Mouse (Mus musculus) ES-Bruce4 (cell line): Measurements from ENCODE around the gene Bnip1. TPM values are rescaled to one million over a fixed set of nuclear protein-coding genes. Genes with fewer than 3 reads are reported as not detected.

Source experiments
- H3K27ac ChIP-seq: 2 replicates; pipeline ENCODE4 v1.5.1; 2012; ENCODE audit warnings: low read length, inconsistent platforms; ENCODE audit not compliant: insufficient read depth
- H3K27me3 ChIP-seq: 2 replicates; pipeline ENCODE4 v1.6.1; 2012; ENCODE audit warnings: mild to moderate bottlenecking, low read length, inconsistent platforms; ENCODE audit not compliant: control insufficient read depth, poor library complexity, insufficient read depth, severe bottlenecking
- H3K36me3 ChIP-seq: 2 replicates; pipeline ENCODE4 v1.6.1; 2012; ENCODE audit warnings: inconsistent platforms, mild to moderate bottlenecking, low read length, moderate library complexity; ENCODE audit not compliant: control insufficient read depth, poor library complexity, insufficient read depth, severe bottlenecking
- H3K4me1 ChIP-seq: one replicate; pipeline ENCODE4 v1.8.1; 2011; ENCODE audit warnings: low read length; ENCODE audit not compliant: control insufficient read depth, insufficient read depth
- H3K4me3 ChIP-seq: 2 replicates; pipeline ENCODE4 v1.5.1; 2011; ENCODE audit warnings: low read depth, mild to moderate bottlenecking, low read length
- H3K9ac ChIP-seq: 2 replicates; pipeline ENCODE4 v1.6.1; 2012; ENCODE audit warnings: low read depth, mild to moderate bottlenecking, inconsistent platforms; ENCODE audit not compliant: poor library complexity, severe bottlenecking
- H3K9me3 ChIP-seq: replicated peaks from 2 replicates; pipeline ENCODE4 v1.6.1; 2012; ENCODE audit warnings: mild to moderate bottlenecking, low read length, inconsistent platforms; ENCODE audit not compliant: control insufficient read depth, poor library complexity, insufficient read depth, severe bottlenecking
- CTCF ChIP-seq: IDR thresholded peaks from one replicate; pipeline ENCODE4 v1.8.1; 2011; ENCODE audit warnings: low read depth, low read length
- EP300 ChIP-seq: IDR thresholded peaks from 2 replicates; pipeline ENCODE4 v1.6.1; 2011; ENCODE audit warnings: low read depth, low read length; ENCODE audit not compliant: insufficient read depth
- POLR2A ChIP-seq: IDR thresholded peaks from one replicate; pipeline ENCODE4 v1.8.1; 2011; ENCODE audit warnings: low read length; ENCODE audit not compliant: insufficient read depth
- polyA plus RNA-seq: library from polyadenylated mRNA; stranded (reverse); fragments of >200 nt; gene quantifications from 2 replicates; pipeline ENCODE4 v1.2.4, GENCODE M21; 2011; ENCODE audit warnings: low read depth; ENCODE audit not compliant: missing spikeins, insufficient read depth, insufficient read length

The Bnip1 gene
- polyA plus RNA-seq, 1 experiment, result 28.9 TPM

DNA sequence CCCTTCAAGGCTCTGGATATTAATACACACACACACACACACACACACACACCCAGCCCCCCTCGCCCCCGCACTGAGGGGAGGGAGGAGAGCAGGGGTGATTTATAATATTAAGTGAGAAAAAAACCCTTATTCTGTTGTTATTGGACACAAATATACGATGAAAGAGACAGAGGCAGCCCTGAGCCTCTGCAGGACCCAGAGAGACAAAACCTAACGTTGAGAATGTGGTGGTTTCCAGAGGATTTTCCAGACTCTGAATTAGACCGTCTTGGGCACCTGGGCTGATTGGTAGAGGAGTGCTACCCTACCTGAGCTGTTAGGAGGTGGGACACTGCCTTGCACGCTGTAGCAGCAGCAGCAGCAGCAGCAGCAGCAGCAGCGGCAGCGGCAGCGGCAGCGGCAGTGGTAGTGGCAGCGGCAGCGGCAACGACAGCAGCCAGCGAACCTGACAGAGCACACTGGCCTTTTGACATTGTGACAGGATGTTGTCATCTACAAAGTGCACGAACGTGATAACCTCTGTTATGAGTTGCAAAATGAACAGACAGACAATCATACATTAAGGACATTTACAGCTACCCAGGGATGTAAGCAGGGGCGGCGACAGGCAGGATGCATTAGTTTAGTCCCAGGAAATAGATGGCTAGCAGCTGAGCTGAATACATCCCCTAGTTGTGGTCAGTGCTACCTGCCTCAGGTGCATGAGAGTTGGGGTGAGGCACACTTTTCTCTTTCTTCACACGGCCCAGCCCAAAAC is 56.1 kb downstream of the Bnip1 start:
- H3K4me1 ChIP-seq, result peaks cover 2% of the 10 kb centered on the region
- TF ChIP-seq EP300 (no peak), POLR2A (no peak), CTCF (no peak)
- no peak overlapping the region for H3K9ac ChIP-seq
- no peaks in the 10 kb centered on the region for H3K36me3 ChIP-seq
- H3K9me3 ChIP-seq, result no peaks in the 10 kb centered on the region
- peaks cover 22% of the 10 kb centered on the region for H3K27me3 ChIP-seq
- H3K27ac ChIP-seq, result no peak overlapping the region
- no peak overlapping the region for H3K4me3 ChIP-seq

DNA sequence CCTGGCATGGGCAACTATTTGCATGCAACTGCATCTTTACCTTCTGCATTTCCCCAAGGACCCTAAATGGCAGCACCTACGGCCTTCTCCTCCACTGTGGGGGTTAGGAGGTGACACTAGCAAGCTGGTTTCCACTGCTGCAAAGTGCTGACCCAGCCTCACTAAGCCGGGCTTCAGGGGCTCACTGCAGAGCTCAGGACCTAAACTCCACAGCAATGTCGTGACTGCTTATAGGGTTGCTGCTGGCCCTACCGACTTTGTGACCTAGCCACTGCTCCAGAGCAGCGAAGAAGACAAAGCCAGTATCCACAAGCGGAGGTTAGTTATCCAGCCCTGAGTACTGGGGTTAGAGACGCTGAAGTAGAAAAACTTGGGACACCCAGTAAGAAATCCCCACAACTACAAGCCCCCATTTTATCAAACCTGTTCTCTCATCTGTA is 56.7 kb downstream of the Bnip1 start:
- Histone ChIP-seq H3K9ac (no peak overlapping the region), H3K4me1 (peaks cover 2% of the 10 kb centered on the region), H3K36me3 (no peaks in the 10 kb centered on the region), H3K4me3 (no peak overlapping the region), H3K27ac (no peak overlapping the region), H3K27me3 (peaks cover 25% of the 10 kb centered on the region), H3K9me3 (no peaks in the 10 kb centered on the region)
- TF ChIP-seq POLR2A (no peak), CTCF (no peak), EP300 (no peak)

DNA sequence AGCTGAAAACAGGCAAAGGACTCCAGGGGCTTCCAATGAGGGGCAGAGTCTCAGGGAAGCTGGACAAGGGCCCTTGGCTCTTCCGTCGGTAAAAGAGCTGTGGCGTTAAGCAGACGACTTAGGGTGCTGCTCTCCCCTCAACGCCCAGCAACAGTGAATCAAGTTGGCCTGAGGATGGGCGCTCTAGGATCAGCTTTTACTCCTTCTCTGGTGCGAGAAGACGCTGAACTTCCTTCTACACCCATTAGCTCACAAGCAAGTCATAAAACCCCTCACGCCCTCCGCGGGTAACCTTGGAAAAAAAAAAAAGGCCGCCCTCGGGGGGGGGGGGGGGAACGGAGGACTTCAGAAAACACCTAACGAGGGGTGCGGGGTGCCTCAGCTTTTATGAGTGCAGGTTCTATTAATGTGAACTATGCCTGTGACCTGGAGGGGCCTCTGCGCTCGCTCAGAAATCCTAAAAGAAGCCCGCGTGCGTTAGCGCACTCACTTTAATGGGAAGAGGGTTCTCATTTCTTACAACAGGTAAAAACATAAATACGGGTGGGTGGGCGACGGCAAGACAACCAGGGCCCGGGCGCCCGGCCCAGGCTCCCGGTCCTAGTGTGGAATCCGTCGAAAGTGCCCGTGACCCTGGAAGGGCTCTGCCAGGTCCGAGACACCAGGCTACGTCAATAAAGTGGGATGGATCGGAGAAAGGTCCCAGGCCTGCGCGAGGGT is 57.5 kb downstream of the Bnip1 start:
- no peaks in the 10 kb centered on the region for H3K9me3 ChIP-seq
- H3K27ac ChIP-seq, result no peak overlapping the region
- H3K9ac ChIP-seq, result peak overlapping the region; percentile 8; the same call in 1 of the 2 replicates
- peak overlapping the region; percentile 43 for H3K4me3 ChIP-seq
- H3K4me1 ChIP-seq, result peaks cover 2% of the 10 kb centered on the region
- TF ChIP-seq EP300 (no peak), POLR2A (no peak), CTCF (no peak)
- H3K36me3 ChIP-seq, result no peaks in the 10 kb centered on the region
- H3K27me3 ChIP-seq, result peaks cover 27% of the 10 kb centered on the region

DNA sequence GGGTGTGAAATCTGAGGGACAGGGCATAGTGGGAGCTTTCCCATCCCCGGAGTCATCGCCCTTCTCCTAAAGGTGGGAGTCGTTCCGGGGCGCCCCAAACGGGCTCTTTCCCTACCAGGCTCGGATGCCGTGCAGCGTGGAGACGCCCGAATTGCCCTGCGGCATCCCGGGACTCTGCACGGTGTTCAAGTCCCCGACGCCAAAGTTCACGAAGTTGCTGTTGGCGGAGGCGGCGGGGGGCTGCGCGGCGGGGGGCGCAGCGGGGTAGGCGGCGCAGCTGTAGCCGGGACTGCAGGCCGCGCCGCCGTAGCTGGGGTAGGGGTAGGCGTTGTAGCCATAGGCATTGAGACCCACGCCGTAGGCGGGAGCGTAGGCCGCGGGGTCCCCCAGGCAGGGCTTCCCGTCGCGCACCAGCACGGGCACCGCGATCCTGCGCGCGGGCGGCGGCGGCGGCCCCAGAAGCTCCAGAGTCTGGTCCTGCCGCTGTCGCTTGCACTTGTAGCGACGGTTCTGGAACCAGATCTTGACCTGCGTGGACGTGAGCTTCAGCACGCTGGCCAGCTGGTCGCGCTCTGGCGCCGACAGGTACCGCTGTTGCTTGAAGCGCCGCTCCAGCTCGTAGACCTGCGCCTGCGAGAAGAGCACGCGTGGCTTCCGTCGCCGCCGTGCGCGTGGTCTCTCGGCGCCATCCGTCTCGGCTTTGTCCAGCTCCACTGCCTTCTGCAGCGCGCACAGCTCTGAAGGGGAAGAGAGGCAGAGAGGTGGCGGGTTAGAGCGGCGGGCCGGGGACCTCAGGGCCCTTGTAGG is 58.2 kb downstream of the Bnip1 start:
- H3K36me3 ChIP-seq, result no peaks in the 10 kb centered on the region
- peak overlapping the region; percentile 8 for H3K9ac ChIP-seq
- TF ChIP-seq EP300 (no peak), CTCF (no peak), POLR2A (no peak)
- H3K4me1 ChIP-seq, result peaks cover 2% of the 10 kb centered on the region
- H3K4me3 ChIP-seq, result peak overlapping the region; percentile 43
- no peak overlapping the region for H3K27ac ChIP-seq
- peaks cover 33% of the 10 kb centered on the region for H3K27me3 ChIP-seq
- no peaks in the 10 kb centered on the region for H3K9me3 ChIP-seq

DNA sequence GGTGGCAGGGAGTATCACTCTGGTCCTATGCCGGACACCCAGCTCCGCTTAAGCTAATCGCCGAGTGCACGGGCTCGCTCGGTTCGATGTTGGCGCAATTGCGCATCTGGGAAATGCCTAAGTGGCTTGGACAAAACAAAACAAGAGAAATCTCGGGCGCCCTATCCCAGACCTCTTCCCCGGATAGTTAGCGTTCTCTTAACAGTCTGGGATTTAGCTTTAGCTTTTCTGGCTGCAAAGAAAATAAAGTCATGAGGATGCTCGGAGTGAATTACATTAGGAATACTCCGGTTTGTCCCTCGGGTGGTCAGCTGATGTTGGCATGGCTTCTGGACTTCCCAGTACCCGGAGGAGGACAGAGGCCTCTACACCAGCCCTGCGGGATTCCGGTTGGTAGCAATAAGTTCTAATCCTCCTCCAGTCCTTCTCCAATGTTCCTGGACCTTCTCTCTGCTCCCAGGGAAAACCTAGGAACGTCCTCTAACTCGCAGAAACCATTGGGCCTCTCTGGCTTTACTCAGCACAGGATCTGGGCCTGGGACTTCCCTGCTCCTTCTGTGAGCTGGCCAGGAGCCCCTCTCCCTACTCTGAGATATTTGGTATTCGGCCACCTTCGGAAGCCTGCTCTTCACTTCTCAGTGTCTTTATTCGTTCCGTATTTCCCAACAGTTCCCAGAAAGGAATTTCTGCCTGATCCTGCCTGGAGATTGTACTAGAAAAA is 59.0 kb downstream of the Bnip1 start:
- H3K4me1 ChIP-seq, result peaks cover 2% of the 10 kb centered on the region
- no peaks in the 10 kb centered on the region for H3K9me3 ChIP-seq
- TF ChIP-seq CTCF (no peak), POLR2A (no peak), EP300 (no peak)
- peak overlapping the region; percentile 8 for H3K9ac ChIP-seq
- H3K36me3 ChIP-seq, result no peaks in the 10 kb centered on the region
- peaks cover 40% of the 10 kb centered on the region for H3K27me3 ChIP-seq
- H3K27ac ChIP-seq, result no peak overlapping the region
- H3K4me3 ChIP-seq, result peak overlapping the region; percentile 43
